Mouse (Mus musculus): Measurements from ENCODE around the gene Slc25a25.
"Not testable (repeated sequence)": the region's sequence is repeated elsewhere in the genome, so short reads cannot be mapped to it uniquely, and the experiment has no call there.

Slc25a25 gene

DNA sequence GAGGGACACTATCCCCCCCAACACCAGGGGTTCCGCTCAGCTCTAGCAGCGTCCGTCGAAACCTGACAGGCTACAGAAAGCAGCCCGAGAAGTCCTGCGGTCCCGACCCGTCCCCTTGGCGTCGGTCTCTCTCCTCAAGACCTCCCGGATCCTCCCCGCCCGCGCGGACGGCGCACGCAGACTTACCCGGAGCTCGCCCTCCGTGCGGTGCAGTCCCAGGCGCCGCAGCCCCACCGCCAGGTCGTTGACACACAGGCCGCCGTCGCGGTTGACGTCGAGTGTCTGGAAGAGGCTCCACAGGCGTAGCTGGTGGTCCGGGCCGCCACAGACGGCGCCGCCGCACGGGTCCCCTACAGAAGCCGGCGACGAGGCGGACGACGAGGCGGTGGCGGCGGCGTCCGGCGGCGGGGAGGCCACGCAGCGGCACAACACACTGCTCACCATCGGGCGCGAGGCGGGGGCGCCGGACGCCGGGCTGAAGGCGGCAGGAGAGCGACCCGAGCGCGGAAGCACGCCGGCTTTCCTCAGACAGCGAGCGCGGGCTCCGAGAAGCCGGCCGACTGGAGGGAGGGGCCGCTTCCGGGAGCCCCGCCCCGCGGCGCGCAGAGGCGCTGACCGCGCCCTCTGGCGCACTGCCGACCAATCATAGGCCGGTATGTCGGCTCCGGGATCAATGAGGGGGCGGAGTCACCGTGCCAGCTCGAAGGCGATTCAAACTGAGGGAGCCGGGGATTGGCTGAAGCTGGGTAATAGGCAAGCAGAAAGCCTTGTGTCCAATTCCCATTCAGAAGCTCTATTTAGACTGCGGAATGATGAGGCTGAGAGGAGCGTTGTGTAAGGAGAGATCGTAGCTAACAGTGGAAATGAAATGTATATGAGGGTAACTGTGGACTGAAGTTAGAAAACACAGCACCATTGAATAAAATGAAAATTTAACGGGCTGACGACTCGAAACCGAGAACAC, at the start of gene Slc25a25:
Gene Slc25a25 (minus strand): TSS at position 565 of the 964 bp plus-strand sequence.
- DNase-seq = peak; percentile 98

DNA sequence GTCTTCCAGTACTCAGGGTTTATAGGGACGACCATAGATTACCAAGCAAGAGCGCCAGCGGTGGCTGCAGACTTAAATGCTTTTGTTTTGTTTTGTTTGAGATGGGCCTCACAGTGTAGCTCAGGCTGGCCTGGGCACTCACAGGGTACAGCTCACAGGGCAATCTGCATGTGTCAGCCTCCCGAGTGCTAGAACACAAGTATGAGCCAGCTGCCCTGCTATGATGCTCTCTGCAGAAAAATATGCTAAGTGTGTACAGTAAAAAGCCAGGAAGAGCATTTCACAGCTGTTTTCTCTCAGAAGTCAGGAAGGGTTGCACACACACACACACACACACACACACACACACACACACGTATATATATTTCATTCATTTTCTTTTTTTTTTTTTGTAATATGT, 49.2 kb upstream of the Slc25a25 start:
- DNase-seq = no peak

- DNase-seq = no peak
These were observed 48.1 kb upstream of the Slc25a25 start for GRCm38 (mm10) chr2:32499365-32499764.

- no peak for DNase-seq
These were observed 44.9 kb upstream of the Slc25a25 start for GRCm38 (mm10) chr2:32496190-32496589.

GRCm38 (mm10) chr2:32495185-32495726, 44.0 kb upstream of the Slc25a25 start:
- DNase-seq = no peak

DNA sequence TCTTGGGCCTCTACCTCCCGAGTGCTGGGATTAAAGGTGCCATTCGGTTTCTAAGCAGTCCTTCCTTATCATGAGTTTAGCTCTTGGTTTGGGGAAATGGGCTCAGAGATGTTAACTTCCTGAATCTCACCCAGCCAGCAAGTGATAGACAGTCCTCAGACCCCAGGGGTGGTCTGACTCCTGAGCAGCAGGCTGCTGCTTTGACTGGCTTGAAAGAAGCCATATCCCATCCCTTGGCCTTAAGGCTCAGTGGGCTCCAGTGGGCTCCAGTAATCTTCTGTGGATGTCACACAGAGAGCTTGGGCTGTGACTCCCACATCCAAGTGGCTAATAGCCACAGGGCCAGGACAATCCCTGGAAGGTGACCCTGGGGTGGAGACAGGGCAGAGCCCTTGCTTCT, 43.3 kb upstream of the Slc25a25 start:
- DNase-seq = no peak

- DNase-seq = no peak
These were observed 42.1 kb upstream of the Slc25a25 start for GRCm38 (mm10) chr2:32493301-32493701.

GRCm38 (mm10) chr2:32492661-32493060, 41.4 kb upstream of the Slc25a25 start:
- no peak for DNase-seq

GRCm38 (mm10) chr2:32490730-32491129, 39.5 kb upstream of the Slc25a25 start:
- not testable (repeated sequence) for DNase-seq

GRCm38 (mm10) chr2:32488679-32489078, 37.4 kb upstream of the Slc25a25 start:
- DNase-seq = peak; percentile 82

GRCm38 (mm10) chr2:32487124-32487623, 35.9 kb upstream of the Slc25a25 start:
- DNase-seq = peak; percentile 91

DNA sequence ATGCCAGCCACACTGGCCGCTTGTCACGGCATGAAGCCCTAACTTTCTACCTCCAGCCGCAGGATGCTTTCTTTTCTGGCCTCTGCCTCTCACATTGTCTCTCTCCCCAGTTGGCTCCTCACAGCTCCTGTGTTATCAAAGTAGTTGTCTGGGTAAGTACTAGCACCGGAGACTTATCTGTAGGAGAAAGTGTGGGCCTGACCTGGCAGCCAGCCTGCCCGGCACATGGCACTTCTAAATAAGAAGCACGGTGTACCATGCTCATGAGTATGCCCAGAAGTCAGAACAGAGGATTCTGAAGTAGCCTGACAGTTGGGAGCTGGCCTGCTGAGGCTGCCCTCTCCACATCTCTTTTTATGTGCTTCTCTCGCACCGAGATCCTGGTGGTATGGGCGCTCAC, 34.9 kb upstream of the Slc25a25 start:
- no peak for DNase-seq

- DNase-seq = no peak
These were observed 34.5 kb upstream of the Slc25a25 start for GRCm38 (mm10) chr2:32485751-32486150.

- DNase-seq = no peak
These were observed 33.7 kb upstream of the Slc25a25 start for GRCm38 (mm10) chr2:32484933-32485332.

- no peak for DNase-seq
These were observed 32.1 kb upstream of the Slc25a25 start for GRCm38 (mm10) chr2:32483179-32483875.

DNA sequence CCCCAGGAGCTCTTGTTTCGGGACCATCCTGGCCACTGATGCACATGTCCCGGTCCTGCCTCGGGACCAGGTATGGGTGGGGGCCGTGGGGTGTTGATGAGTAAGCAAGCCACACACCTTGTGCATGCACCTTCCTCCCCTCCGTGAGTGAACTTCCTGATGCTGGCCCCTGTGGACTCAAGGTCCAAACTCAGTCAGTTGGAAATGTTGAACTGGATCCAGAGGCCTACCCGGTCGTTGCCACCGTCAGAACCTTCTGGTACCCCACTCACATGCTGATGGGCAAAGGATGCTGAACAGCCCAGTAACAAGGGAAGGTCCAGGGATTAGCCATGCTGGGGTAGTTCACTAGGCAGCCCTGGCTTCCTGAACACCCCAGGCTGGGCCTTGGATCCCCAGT, 31.1 kb upstream of the Slc25a25 start:
- no peak for DNase-seq

GRCm38 (mm10) chr2:32475361-32475760, 24.1 kb upstream of the Slc25a25 start:
- DNase-seq = not testable (repeated sequence)

- DNase-seq = no peak
These were observed 20.4 kb upstream of the Slc25a25 start for GRCm38 (mm10) chr2:32471681-32472061.

GRCm38 (mm10) chr2:32471001-32471680, 19.9 kb upstream of the Slc25a25 start:
- no peak for DNase-seq

GRCm38 (mm10) chr2:32464212-32464891, 13.1 kb upstream of the Slc25a25 start:
- no peak for DNase-seq

DNA sequence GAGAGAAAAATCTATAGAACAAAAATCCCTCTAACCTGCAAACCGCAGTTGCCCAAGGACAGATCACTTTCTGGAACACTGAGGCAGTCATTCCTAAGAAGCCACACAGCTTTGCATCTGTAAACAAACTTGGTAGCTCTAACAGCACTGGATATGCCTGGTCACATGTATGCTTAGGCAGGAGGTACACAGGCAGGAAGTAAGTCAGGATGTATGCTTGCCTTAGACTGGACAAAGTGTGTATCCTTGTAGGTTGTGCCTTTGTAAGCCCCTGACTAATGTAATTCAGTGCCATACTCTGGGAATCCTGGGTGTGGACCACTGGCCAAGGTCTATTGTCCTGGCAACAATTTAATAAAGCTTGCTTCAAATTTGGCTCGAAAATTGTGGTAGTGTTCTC, 12.5 kb upstream of the Slc25a25 start:
- DNase-seq = no peak

DNA sequence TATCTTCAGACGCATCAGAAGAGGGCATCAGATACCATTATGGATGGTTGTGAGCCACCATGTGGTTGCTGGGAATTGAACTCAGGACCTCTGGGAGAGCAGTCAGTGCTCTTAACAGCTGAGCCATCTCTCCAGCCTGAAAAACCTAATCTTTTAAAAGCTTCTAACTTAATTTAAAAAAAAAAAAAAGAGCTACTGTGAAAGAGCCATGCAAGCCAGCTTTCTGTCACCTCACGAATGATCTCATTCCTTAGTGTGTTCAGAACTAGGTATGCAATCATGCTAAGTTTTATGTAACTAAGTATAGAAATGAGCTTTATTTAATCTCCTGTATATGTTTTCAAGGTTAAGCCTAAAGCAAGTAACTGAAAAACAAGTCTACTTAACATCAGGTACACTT, 8.4 kb upstream of the Slc25a25 start:
- no peak for DNase-seq
